Mouse (Mus musculus) embryonic facial prominence, embryonic 14.5 days (tissue): ENCODE measurements around the gene Lrrc2. TPM values are rescaled to one million over a fixed set of nuclear protein-coding genes. Genes with fewer than 3 reads are reported as not detected.
A peak's percentile ranks its signal among the peaks of the same experiment; 100 is the strongest.

Source experiments
- ATAC-seq: fragments of 200-750 bp; cut with Nextera tagmentation; 2 replicates; pipeline ENCODE4 v1.8.0; 2017; ENCODE audit warnings: low read depth, moderate number of reproducible peaks, moderate TSS enrichment
- DNase-seq: peaks from one replicate; pipeline ENCODE4 v3.0.0-alpha.2; 2015; ENCODE audit warnings: low spot score
- H3K27ac ChIP-seq: fragments of 300-500 bp; sonication (generic); replicated peaks from 2 replicates; pipeline ENCODE4 v1.5.1; 2014; ENCODE audit warnings: low read depth, mild to moderate bottlenecking, low read length, moderate library complexity
- H3K27me3 ChIP-seq: fragments of 300-500 bp; sonication (generic); replicated peaks from 2 replicates; pipeline ENCODE4 v1.6.1; 2014; ENCODE audit warnings: low read length; ENCODE audit not compliant: control insufficient read depth, insufficient read depth
- H3K36me3 ChIP-seq: fragments of 300-500 bp; sonication (generic); 2 replicates; pipeline ENCODE4 v1.6.1; 2014; ENCODE audit warnings: low read length, mixed read lengths; ENCODE audit not compliant: control insufficient read depth, insufficient read depth
- H3K4me1 ChIP-seq: fragments of 300-500 bp; sonication (generic); 2 replicates; pipeline ENCODE4 v1.6.1; 2014; ENCODE audit warnings: antibody characterized with exemption, low read length; ENCODE audit not compliant: control insufficient read depth, insufficient read depth
- H3K4me2 ChIP-seq: fragments of 300-500 bp; sonication (generic); 2 replicates; pipeline ENCODE4 v1.6.1; 2014; ENCODE audit warnings: low read depth, mild to moderate bottlenecking, low read length, moderate library complexity, mixed read lengths
- H3K4me3 ChIP-seq: fragments of 300-500 bp; sonication (generic); 2 replicates; pipeline ENCODE4 v1.5.1; 2014; ENCODE audit warnings: low read depth, mild to moderate bottlenecking, low read length
- H3K9ac ChIP-seq: fragments of 300-500 bp; sonication (generic); 2 replicates; pipeline ENCODE4 v1.6.1; 2014; ENCODE audit warnings: low read depth, mild to moderate bottlenecking, low read length, moderate library complexity, mixed read lengths
- H3K9me3 ChIP-seq: fragments of 300-500 bp; sonication (generic); 2 replicates; pipeline ENCODE4 v1.6.1; 2016; ENCODE audit warnings: low read length; ENCODE audit not compliant: control insufficient read depth
- WGBS: fragments of 180-500 bp; shearing (Covaris S2); extraction: QIAGEN DNeasy Blood & Tissue Kit; methylation state at CpG from one replicate; pipeline ENCODE4 v1.1.7; 2014; 5-methylcytosine and 5-hydroxymethylcytosine counted together
- polyA plus RNA-seq: library from polyadenylated mRNA; unstranded; fragments of >200 nt; fragmentation: Nextera tagmentation; extraction: Ambion mirVana; gene quantifications from 2 replicates; pipeline ENCODE4 v1.2.1, GENCODE M21; 2014

Gene Lrrc2
- polyA plus RNA-seq: 0.21 and 0.28 TPM in 2 replicates

DNA sequence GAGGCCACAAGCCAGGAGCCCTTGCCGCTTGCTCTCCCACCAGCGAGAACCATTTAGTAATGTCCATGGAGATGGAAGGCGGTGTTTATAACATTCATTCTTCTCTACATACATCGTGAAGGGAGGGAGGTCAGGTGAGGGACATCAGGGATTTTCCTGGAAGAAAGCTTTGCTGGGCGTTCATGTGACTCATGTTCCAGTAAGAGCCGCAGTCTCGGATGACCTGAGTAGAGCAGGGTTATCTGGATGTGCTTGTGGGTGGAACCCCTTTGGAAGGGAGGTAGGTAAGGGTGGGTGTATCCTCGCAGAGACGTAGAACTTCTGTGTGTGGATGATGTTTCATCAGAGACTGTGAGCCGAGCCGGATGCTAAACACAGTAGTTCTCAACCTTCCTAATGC is at the start of gene Lrrc2:
Gene Lrrc2 (plus strand): TSS at position 149 of the 400 bp plus-strand sequence.
- 82% methylated on average over 11 of the region's 11 CpGs for WGBS
- no peak within 1 kb of the TSS for H3K9ac ChIP-seq
- DNase-seq: no peak

DNA sequence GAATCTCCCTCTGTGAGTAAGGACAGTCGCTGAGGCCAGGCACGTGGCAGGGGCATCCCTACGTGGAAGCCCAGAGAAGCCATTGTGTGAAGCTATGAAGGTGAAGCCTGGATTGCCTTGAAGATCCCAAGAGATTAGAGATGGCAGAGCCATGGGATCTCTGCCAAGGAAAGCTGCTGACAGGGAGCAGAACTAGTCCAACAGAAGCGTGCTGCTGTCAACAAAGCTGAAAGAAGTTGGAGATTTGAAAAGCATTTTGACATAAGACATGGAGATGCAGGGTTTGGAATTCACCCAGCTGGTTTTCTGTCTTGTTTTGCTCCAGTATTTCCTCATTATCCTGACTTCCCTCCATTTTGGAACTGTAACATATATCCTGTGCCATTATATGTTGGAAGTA is 49.1 kb upstream of the Lrrc2 start:
- Histone ChIP-seq H3K4me1 (no peaks in the 10 kb centered on the region), H3K9ac (no peak overlapping the region), H3K4me3 (no peak overlapping the region), H3K27ac (no peak overlapping the region), H3K36me3 (no peaks in the 10 kb centered on the region), H3K27me3 (no peaks in the 10 kb centered on the region), H3K9me3 (no peaks in the 10 kb centered on the region), H3K4me2 (no peak overlapping the region)
- WGBS: 78% methylated on average over 4 of the region's 4 CpGs
- DNase-seq (peak; percentile 32), ATAC-seq (no peak)

More for the DNA sequence above, at the start of gene Lrrc2:
- Histone ChIP-seq H3K9me3 (no peaks in the 10 kb centered on the region), H3K27ac (no peak within 1 kb of the TSS), H3K36me3 (no peaks in the 10 kb centered on the region), H3K4me1 (no peaks in the 10 kb centered on the region), H3K27me3 (peaks cover 32% of the 10 kb centered on the region), H3K4me2 (no peak within 1 kb of the TSS), H3K4me3 (no peak within 1 kb of the TSS)
- no peak for ATAC-seq

DNA sequence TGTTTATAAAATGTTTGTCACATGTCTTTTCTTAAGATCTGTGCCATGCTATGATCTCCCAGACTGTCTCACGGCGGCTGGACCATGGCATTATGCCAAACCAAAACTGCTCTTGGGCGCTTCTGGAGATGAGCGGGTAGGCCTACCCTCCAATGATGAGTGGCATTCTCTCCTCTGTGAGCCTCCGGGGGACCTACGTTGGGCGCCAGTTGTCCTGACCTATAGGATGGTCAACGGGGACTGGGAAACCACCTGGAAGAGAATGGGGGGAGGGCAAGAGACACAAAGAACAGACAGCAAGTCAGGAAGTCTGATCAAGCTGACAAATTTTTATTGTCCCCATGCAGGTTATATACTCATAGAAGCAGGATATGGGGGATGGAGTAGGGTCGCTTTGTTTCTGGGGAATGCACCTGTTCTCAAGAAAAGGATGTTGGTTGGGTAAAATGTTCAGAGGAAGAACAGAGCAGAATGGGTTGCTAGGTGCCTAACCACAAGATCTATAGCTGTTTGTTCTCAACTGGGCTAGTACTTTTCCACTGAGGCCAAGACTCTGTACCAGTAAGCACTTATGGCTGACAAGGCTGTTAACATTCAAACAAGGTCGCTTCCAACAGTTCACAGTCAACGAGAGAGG is 44.0 kb upstream of the Lrrc2 start:
- Histone ChIP-seq H3K36me3 (no peaks in the 10 kb centered on the region), H3K4me1 (no peaks in the 10 kb centered on the region), H3K4me2 (no peak overlapping the region), H3K4me3 (no peak overlapping the region), H3K27me3 (no peaks in the 10 kb centered on the region), H3K27ac (no peak overlapping the region), H3K9ac (no peak overlapping the region), H3K9me3 (no peaks in the 10 kb centered on the region)
- DNase-seq (no peak), ATAC-seq (no peak)
- 87% methylated on average over 11 of the region's 11 CpGs for WGBS

DNA sequence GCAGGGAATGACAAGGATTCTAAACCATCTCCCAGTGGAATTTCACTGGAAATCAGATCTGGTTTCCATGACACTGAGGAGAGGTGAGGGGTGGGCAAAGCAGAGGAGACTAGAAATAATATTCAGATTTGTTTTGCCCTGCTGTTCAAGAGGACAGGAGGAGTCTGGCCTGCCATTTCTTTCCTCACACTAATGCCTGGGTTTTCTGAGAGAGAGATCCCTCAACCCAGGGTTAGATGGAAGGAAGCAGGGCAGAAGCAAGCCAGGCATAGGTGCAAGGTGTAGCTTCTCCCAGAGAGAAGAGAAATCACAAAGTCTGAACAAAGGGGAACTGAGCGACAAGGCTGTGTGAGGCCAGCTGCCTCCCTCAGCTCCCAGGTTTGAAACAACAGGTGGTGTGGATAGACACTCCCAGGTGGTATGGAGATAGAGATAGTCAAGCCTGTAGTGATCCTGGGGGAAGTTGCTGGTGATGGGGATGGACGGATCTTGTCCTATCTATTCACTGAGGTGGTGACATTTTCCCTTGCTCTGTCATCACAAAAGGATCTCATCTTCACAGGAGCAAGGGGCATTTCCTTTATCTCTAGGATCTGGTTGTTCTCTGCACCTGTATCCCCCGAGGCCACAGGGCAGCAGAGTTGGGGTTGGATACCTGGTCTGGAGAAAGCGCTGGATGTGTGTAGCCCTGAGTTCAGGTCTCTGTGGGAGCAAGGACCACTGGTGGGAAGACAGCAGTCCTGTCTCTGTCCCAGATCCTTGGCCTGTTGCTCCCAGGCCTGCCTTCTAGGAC is 43.3 kb upstream of the Lrrc2 start:
- no peak for ATAC-seq
- Histone ChIP-seq H3K4me1 (no peaks in the 10 kb centered on the region), H3K27ac (no peak overlapping the region), H3K36me3 (no peaks in the 10 kb centered on the region), H3K9me3 (no peaks in the 10 kb centered on the region), H3K27me3 (no peaks in the 10 kb centered on the region), H3K9ac (no peak overlapping the region), H3K4me3 (no peak overlapping the region), H3K4me2 (no peak overlapping the region)
- 66% methylated on average over 4 of the region's 4 CpGs for WGBS
- DNase-seq: no peak

DNA sequence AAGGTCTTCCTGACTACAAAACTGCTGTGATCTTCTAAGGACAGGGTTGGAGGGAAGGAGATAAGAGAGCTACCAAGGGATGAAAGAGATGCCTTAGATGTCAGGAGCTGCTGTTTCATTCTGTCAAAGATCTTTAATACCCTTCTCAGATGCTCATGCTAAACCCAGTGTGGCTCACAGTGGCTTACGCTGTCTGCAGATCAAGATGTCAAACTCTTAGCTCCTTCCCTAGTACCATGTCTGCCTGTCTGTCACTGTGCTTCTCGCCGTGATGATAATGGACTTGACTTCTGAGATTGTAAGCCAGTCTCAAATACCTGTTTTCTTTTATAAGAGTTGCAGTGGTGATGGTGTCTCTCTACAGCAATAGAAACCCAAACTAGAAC is 42.7 kb upstream of the Lrrc2 start:
- Histone ChIP-seq H3K4me2 (no peak overlapping the region), H3K27me3 (no peaks in the 10 kb centered on the region), H3K4me1 (no peaks in the 10 kb centered on the region), H3K27ac (no peak overlapping the region), H3K9me3 (no peaks in the 10 kb centered on the region), H3K9ac (no peak overlapping the region), H3K36me3 (no peaks in the 10 kb centered on the region), H3K4me3 (no peak overlapping the region)
- 97% methylated on average over 3 of the region's 3 CpGs for WGBS
- no peak for ATAC-seq
- DNase-seq: no peak

DNA sequence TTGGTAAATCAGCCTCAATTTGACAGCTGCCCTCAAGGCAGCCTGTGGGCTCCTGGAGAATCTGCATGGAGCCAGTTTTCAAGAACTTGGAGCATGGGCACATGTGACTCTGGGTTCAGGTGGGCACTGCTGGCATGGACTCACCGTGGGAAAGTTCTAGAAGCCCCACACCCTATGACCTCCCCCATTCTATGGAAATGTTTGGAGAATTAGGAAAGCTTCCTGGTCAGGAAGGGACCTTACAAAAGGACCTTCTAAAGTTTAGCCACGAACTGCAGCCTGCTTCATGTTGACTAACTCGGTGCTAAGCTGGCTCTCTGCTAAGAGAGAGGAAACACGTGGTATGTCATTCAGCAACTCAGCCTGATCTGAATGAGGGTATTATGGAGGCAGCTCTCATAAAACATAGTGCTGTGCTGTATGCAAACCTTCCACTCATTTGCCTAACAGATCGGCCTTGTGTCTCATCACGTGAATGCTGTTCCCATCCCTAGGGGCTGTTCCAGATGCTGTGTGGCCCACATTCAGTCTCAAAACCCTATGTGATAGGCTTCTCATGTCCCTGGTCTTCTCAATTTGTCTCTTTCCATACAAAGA is 41.9 kb upstream of the Lrrc2 start:
- Histone ChIP-seq H3K4me1 (no peaks in the 10 kb centered on the region), H3K27ac (no peak overlapping the region), H3K4me3 (no peak overlapping the region), H3K36me3 (no peaks in the 10 kb centered on the region), H3K4me2 (no peak overlapping the region), H3K9me3 (no peaks in the 10 kb centered on the region), H3K9ac (no peak overlapping the region), H3K27me3 (no peaks in the 10 kb centered on the region)
- 68% methylated on average over 6 of the region's 6 CpGs for WGBS
- ATAC-seq: 0 out of 2 replicates have a peak, but pooled peaks have one; percentile 12
- peak; percentile 11 for DNase-seq

DNA sequence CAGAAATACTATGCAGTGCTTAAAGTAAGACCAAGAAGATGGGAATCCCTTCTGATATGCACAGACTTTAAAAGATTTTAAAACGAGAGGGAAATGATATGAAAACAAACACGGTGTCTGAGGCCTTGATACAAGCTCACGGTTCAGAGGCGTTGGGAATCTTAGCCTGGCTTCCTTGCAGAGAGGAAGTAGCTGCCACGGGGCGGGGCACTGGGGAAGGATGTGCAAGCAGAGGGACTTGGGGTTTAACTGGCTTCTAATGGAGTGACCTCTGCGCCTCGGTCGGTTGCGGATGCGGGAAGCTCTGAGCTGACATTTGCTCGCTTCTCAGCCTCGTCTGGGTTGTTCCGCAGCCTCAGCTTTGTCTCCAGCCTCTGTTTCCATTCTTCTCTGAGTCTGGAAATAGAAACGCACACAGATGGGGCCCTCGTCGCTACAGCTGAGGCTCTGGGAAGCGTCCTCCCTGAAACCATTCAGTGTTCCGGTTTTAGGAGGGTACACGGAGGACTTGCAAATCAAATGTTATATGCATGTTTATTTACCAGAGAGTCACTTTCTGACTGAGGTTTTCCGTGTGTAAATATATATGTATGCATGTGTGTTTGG is 36.6 kb upstream of the Lrrc2 start:
- H3K9ac ChIP-seq: no peak overlapping the region
- H3K4me3 ChIP-seq: no peak overlapping the region
- H3K4me2 ChIP-seq: no peak overlapping the region
- H3K9me3 ChIP-seq: no peaks in the 10 kb centered on the region
- DNase-seq (no peak), ATAC-seq (no peak)
- H3K36me3 ChIP-seq: no peaks in the 10 kb centered on the region
- H3K27ac ChIP-seq: no peak overlapping the region
- H3K27me3 ChIP-seq: no peaks in the 10 kb centered on the region
- WGBS: 58% methylated on average over 21 of the region's 21 CpGs
- H3K4me1 ChIP-seq: no peaks in the 10 kb centered on the region

DNA sequence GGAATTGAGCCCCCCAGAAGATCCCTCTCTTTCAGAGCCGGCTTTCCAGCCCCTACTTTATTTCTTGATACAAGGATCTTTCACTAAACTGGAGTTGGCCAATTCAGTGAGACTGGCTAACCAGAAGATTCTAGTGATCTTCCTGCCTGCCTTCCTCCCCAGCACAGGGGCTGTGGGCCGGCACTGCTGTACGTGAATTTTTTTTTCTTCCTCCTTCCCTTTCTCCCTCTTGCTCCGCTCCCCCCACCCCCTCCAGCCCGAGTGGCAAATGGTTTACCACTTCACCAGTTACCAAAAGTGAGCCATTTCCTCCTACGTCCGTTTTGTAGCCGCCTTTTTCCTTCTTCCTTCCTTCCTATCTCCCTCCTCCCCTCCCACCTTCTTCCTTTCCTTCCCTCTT is 35.9 kb upstream of the Lrrc2 start:
- DNase-seq (no peak), ATAC-seq (no peak)
- H3K36me3 ChIP-seq: no peaks in the 10 kb centered on the region
- no peaks in the 10 kb centered on the region for H3K9me3 ChIP-seq
- H3K27me3 ChIP-seq: no peaks in the 10 kb centered on the region
- H3K9ac ChIP-seq: no peak overlapping the region
- H3K27ac ChIP-seq: no peak overlapping the region
- H3K4me1 ChIP-seq: no peaks in the 10 kb centered on the region
- 55% methylated on average over 8 of the region's 8 CpGs for WGBS
- no peak overlapping the region for H3K4me3 ChIP-seq
- H3K4me2 ChIP-seq: no peak overlapping the region
